Mouse (Mus musculus): ENCODE data around the gene Rgs21.
A peak's percentile ranks its signal among the peaks of the same experiment; 100 is the strongest.

The Rgs21 gene

GRCm38 (mm10) chr1:144567567-144567966, at the start of gene Rgs21:
Gene Rgs21, minus strand, starts transcription at chr1:144567667.
- DNase-seq (ENCODE audit: low spot score in 2 of 2) = no peak

- DNase-seq (ENCODE audit: low spot score in 2 of 2) = no peak
These were observed 36.6 kb upstream of the Rgs21 start for GRCm38 (mm10) chr1:144604071-144604470.

- DNase-seq (ENCODE audit: low spot score in 2 of 2) = no peak
These were observed 35.5 kb upstream of the Rgs21 start for GRCm38 (mm10) chr1:144602987-144603386.

GRCm38 (mm10) chr1:144579321-144579720, 11.9 kb upstream of the Rgs21 start:
- no peak for DNase-seq (ENCODE audit: low spot score in 2 of 2)

GRCm38 (mm10) chr1:144572972-144573371, 5.5 kb upstream of the Rgs21 start:
- DNase-seq (ENCODE audit: low spot score in 2 of 2) = no peak

- DNase-seq (ENCODE audit: low spot score in 2 of 2) = no peak
These were observed 2.4 kb upstream of the Rgs21 start for GRCm38 (mm10) chr1:144569905-144570304.

- no peak for DNase-seq (ENCODE audit: low spot score in 2 of 2)
These were observed 22.3 kb downstream of the Rgs21 start for GRCm38 (mm10) chr1:144545142-144545541.

GRCm38 (mm10) chr1:144544497-144544961, 22.9 kb downstream of the Rgs21 start:
- DNase-seq (ENCODE audit: low spot score in 2 of 2) = peak in 1 of 2 experiments; percentile 3

- DNase-seq (ENCODE audit: low spot score in 2 of 2) = no peak
These were observed 35.7 kb downstream of the Rgs21 start for GRCm38 (mm10) chr1:144531746-144532145.

GRCm38 (mm10) chr1:144517878-144518426, 49.5 kb downstream of the Rgs21 start:
- DNase-seq (ENCODE audit: low spot score in 2 of 2) = no peak

- no peak for DNase-seq (ENCODE audit: low spot score in 2 of 2)
These were observed 65.2 kb downstream of the Rgs21 start for GRCm38 (mm10) chr1:144502241-144502640.

GRCm38 (mm10) chr1:144500423-144500822, 67.0 kb downstream of the Rgs21 start:
- DNase-seq (ENCODE audit: low spot score in 2 of 2) = no peak

GRCm38 (mm10) chr1:144499719-144500118, 67.7 kb downstream of the Rgs21 start:
- no peak for DNase-seq (ENCODE audit: low spot score in 2 of 2)

- DNase-seq (ENCODE audit: low spot score in 2 of 2) = no peak
These were observed 68.7 kb downstream of the Rgs21 start for GRCm38 (mm10) chr1:144498725-144499124.

GRCm38 (mm10) chr1:144498051-144498450, 69.4 kb downstream of the Rgs21 start:
- DNase-seq (ENCODE audit: low spot score in 2 of 2) = no peak

GRCm38 (mm10) chr1:144493336-144493735, 74.1 kb downstream of the Rgs21 start:
- DNase-seq (ENCODE audit: low spot score in 2 of 2) = no peak

- DNase-seq (ENCODE audit: low spot score in 2 of 2) = no peak
These were observed 79.1 kb downstream of the Rgs21 start for GRCm38 (mm10) chr1:144488223-144488835.

Data from cerebellum, postnatal 4 days (tissue).